13 mouse cellular contexts compared by ENCODE assay signal in the genomic region with DNA sequence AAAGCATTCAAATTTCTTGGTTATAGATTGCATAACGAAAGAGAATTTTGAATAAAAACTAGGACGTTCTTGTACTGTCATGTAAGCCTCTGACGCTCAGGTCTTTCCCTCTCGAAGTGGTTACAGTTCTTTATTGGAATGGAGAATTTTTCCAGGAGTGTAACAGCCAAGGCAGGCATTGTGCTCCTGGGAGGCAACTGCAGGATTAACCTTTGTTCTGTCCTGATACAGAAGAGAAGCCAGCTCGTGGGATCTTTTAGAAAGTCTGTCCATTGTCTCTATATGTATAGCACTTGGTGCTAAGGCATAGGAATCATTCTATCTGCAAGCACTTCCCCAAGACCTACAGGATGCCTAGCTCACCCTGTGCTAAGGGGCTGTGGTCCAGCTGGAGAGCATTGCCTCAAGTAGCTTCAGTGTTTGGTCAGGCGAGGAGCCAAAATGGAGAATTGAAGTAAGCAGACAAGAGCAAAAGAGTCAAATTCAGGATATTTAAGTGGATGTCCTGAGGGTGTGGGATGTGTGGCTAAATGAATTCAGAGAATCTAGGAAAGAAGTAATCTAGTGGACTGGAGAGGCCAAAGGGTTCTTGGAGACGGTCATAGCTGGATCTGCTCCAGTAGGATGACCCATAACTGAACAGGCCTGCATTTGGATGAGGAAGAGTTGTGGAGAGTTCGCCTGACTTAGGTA.
DNase-seq lines count a peak whose midpoint lies in the region; ATAC-seq and TF ChIP-seq lines count a peak whose summit lies in the region.
"Had no signal": no experiment of that assay in that cellular context is flagged by ENCODE, and none has a peak within 500 bp of the region (broad histone marks: within the 10 kb centered on the region; RNA-seq: fewer than 3 reads in every experiment).

No protein-coding gene starts in this region.

- DNase-seq in heart, adult 18-20 months: peak; percentile 18 to 26
- DNase-seq in heart, adult 8-10 months (ENCODE audit: low spot score): no peak
- peak; percentile 61 for DNase-seq in lung, embryonic 14.5 days
- DNase-seq in lung, postnatal 25 days (ENCODE audit: low spot score): no peak
- peak; percentile 24 for DNase-seq in gastrocnemius, postnatal 14 days
- DNase-seq in lung, postnatal 4 days: peak; percentile 36 to 38
- DNase-seq in adrenal gland, adult (ENCODE audit: inconsistent age in 2 of 2, low spot score in 1 of 2): no peak
- DNase-seq: right cerebral cortex, postnatal 25 days had no signal

- H3K27ac ChIP-seq in lung, embryonic 14.5 days (ENCODE audit: low read depth): no peak overlapping the region; the same call in 1 of the 2 replicates
- H3K27ac ChIP-seq: embryonic facial prominence, embryonic 15.5 days; hindbrain, embryonic 13.5 days; liver, embryonic 14.5 days; midbrain, embryonic 12.5 days had no signal

- no peaks in the 10 kb centered on the region for H3K4me1 ChIP-seq in lung, embryonic 14.5 days (ENCODE audit: insufficient read depth)

- no peaks in the 10 kb centered on the region for H3K27me3 ChIP-seq in lung, embryonic 14.5 days (ENCODE audit: insufficient read depth, low read length)
- H3K27me3 ChIP-seq: embryonic facial prominence, embryonic 15.5 days had no signal

- H3K9ac ChIP-seq in lung, embryonic 14.5 days: no peak overlapping the region
- H3K9ac ChIP-seq: embryonic facial prominence, embryonic 15.5 days; hindbrain, embryonic 13.5 days; liver, embryonic 14.5 days; midbrain, embryonic 12.5 days had no signal

- intact Hi-C loops in gastrocnemius, postnatal 14 days (cut with DNase I; ENCODE audit: low total_unique reads): no loop called here

- H3K36me3 ChIP-seq in lung, embryonic 14.5 days (ENCODE audit: insufficient read depth): no peaks in the 10 kb centered on the region
- H3K36me3 ChIP-seq: embryonic facial prominence, embryonic 15.5 days; hindbrain, embryonic 13.5 days; midbrain, embryonic 12.5 days had no signal

- H3K9me3 ChIP-seq in lung, embryonic 14.5 days (ENCODE audit: low read depth, low read length): no peaks in the 10 kb centered on the region
- H3K9me3 ChIP-seq: embryonic facial prominence, embryonic 15.5 days; hindbrain, embryonic 13.5 days; midbrain, embryonic 12.5 days had no signal

- WGBS in lung, embryonic 14.5 days: 76% methylated on average over 8 of the region's 8 CpGs

- no peak for TF ChIP-seq CTCF in lung, embryonic 14.5 days (IDR thresholded peaks at IDR 0.05; ENCODE audit: low read depth)

- H3K4me3 ChIP-seq in lung, embryonic 14.5 days (ENCODE audit: low read depth, low read length): no peak overlapping the region
- H3K4me3 ChIP-seq: embryonic facial prominence, embryonic 15.5 days; hindbrain, embryonic 13.5 days; midbrain, embryonic 12.5 days had no signal

- no peak overlapping the region for H3K4me2 ChIP-seq in lung, embryonic 14.5 days
- H3K4me2 ChIP-seq: embryonic facial prominence, embryonic 15.5 days; hindbrain, embryonic 13.5 days; midbrain, embryonic 12.5 days had no signal

- ATAC-seq in lung, embryonic 14.5 days (ENCODE audit: insufficient read depth): no peak
- no peak for ATAC-seq in erythroid progenitor cell, adult 5-6 weeks (replicated peaks; ENCODE audit: low FRiP score, poor library complexity, severe bottlenecking)

Comparison
In these comparisons a context has a peak if more than half of its experiments do, and no peak if none do; other contexts are left out.
1. DNase-seq: peak in heart, adult 18-20 months (2 of 2), lung, embryonic 14.5 days (single experiment), gastrocnemius, postnatal 14 days (single experiment) and lung, postnatal 4 days (2 of 2); none in heart, adult 8-10 months (single experiment), lung, postnatal 25 days (single experiment) and adrenal gland, adult (0 of 2).